Mouse (Mus musculus): ENCODE data around the gene Klhl23. TPM values are rescaled to one million over a fixed set of nuclear protein-coding genes. Genes with fewer than 3 reads are reported as not detected.
A peak's percentile ranks its signal among the peaks of the same experiment; 100 is the strongest.

Klhl23 gene
- polyA plus RNA-seq, 1 experiment from 2014 or later, result 25.1 TPM

DNA sequence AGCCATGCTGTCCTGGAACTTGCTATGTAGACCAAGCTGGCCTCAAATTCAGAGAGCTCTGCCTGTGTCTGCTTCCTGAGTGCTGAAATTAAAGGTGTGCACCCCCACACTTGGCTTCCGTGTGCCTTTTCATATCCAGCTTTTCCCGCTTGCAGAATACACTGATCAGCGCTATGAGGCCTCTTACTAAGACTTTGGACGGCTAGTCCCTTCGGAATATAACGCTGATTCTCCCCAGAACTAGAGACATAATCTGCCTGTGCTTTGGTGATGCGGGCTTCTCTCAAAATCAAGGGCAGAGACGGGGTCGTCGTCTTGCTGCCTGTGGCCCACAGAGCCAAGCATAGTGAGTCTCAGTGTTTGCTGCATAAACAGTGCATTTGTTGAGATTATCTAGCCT, 4.2 kb downstream of the Klhl23 start:
- no peak for TF ChIP-seq EP300 (optimal IDR thresholded peaks at IDR 0.05)
- no peak for TF ChIP-seq CTCF (IDR thresholded peaks at IDR 0.05; ENCODE audit: low read depth)
- Histone ChIP-seq H3K27me3 (ENCODE audit: control insufficient read depth, insufficient read depth, low read length) (no peaks in the 10 kb centered on the region), H3K27ac (replicated peaks) (peak overlapping the region; percentile 61; the same call in 1 of the 2 replicates), H3K4me2 (replicated peaks; ENCODE audit: low read depth) (no peak overlapping the region), H3K9ac (ENCODE audit: low read length) (no peak overlapping the region), H3K36me3 (ENCODE audit: control insufficient read depth, insufficient read depth, low read length) (no peaks in the 10 kb centered on the region), H3K4me1 (replicated peaks; ENCODE audit: control insufficient read depth, insufficient read depth) (no peaks in the 10 kb centered on the region; the same call in 1 of the 2 replicates), H3K4me3 (ENCODE audit: low read depth, low read length) (no peak overlapping the region), H3K9me3 (ENCODE audit: control insufficient read depth, low read length) (no peaks in the 10 kb centered on the region)
- ATAC-seq (ENCODE audit: low FRiP score, low TSS enrichment) (no peak), DNase-seq (ENCODE audit: low spot score) (no peak)
- 48% methylated on average over 10 of the region's 10 CpGs for WGBS

DNA sequence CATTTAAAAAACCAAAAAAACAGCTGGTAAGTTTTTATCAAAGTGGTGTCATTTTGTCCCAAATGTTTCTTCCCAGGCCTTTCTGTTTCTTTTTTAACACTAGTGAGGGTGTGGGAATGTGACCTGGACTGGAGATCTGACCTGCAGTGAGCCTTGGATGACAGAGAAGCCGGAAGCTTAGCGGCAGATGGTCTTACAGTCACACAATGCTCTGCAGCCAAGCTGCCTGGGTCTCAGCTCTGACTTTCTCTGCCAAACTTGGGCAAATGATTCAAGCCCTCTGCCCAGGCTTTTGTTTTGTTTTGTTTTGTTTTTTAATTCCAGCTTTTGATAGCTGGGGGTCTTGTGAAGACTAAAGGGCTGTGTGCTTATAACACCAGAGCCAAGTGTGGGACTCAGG, 4.6 kb downstream of the Klhl23 start:
- no peaks in the 10 kb centered on the region for H3K9me3 ChIP-seq (ENCODE audit: control insufficient read depth, low read length)
- no peak overlapping the region for H3K4me3 ChIP-seq (ENCODE audit: low read depth, low read length)
- no peak overlapping the region for H3K4me2 ChIP-seq (replicated peaks; ENCODE audit: low read depth)
- WGBS, result 52% methylated on average over 2 of the region's 2 CpGs
- no peak for ATAC-seq (ENCODE audit: low FRiP score, low TSS enrichment)
- no peaks in the 10 kb centered on the region for H3K27me3 ChIP-seq (ENCODE audit: control insufficient read depth, insufficient read depth, low read length)
- H3K4me1 ChIP-seq (replicated peaks; ENCODE audit: control insufficient read depth, insufficient read depth), result no peaks in the 10 kb centered on the region; the same call in 1 of the 2 replicates
- no peak overlapping the region; the same call in 1 of the 2 replicates for H3K27ac ChIP-seq (replicated peaks)
- H3K36me3 ChIP-seq (ENCODE audit: control insufficient read depth, insufficient read depth, low read length), result no peaks in the 10 kb centered on the region
- no peak for DNase-seq (ENCODE audit: low spot score)
- no peak for TF ChIP-seq CTCF (IDR thresholded peaks at IDR 0.05; ENCODE audit: low read depth)
- H3K9ac ChIP-seq (ENCODE audit: low read length), result no peak overlapping the region

DNA sequence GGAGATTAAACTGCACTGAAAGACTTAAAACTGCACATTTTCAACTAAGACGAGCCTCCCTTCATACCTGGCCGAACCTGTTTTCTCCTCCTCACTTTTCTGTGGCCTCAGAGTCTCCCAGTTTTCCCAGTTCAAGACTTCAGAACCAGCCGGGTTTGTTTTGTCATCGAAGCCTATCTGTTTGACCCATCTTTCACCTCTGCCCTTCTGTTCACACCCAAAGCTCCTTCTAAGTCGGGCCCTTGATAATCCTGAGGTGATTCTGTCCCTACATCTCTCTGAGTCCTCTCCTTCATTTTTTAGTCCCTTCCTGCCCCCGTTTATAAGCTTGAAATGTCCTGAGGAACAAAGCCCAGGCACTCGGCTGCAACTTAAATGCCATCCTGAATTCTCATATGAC, 6.3 kb downstream of the Klhl23 start:
- H3K27ac ChIP-seq (replicated peaks), result no peak overlapping the region
- H3K9ac ChIP-seq (ENCODE audit: low read length), result no peak overlapping the region
- DNase-seq (ENCODE audit: low spot score) (no peak), ATAC-seq (ENCODE audit: low FRiP score, low TSS enrichment) (no peak)
- H3K4me3 ChIP-seq (ENCODE audit: low read depth, low read length), result no peak overlapping the region
- TF ChIP-seq EP300 (optimal IDR thresholded peaks at IDR 0.05) (no peak), CTCF (IDR thresholded peaks at IDR 0.05; ENCODE audit: low read depth) (no peak)
- H3K9me3 ChIP-seq (ENCODE audit: control insufficient read depth, low read length), result no peaks in the 10 kb centered on the region
- no peaks in the 10 kb centered on the region; the same call in 1 of the 2 replicates for H3K4me1 ChIP-seq (replicated peaks; ENCODE audit: control insufficient read depth, insufficient read depth)
- no peaks in the 10 kb centered on the region for H3K36me3 ChIP-seq (ENCODE audit: control insufficient read depth, insufficient read depth, low read length)
- H3K4me2 ChIP-seq (replicated peaks; ENCODE audit: low read depth), result no peak overlapping the region
- H3K27me3 ChIP-seq (ENCODE audit: control insufficient read depth, insufficient read depth, low read length), result no peaks in the 10 kb centered on the region
- 30% methylated on average over 7 of the region's 7 CpGs for WGBS

DNA sequence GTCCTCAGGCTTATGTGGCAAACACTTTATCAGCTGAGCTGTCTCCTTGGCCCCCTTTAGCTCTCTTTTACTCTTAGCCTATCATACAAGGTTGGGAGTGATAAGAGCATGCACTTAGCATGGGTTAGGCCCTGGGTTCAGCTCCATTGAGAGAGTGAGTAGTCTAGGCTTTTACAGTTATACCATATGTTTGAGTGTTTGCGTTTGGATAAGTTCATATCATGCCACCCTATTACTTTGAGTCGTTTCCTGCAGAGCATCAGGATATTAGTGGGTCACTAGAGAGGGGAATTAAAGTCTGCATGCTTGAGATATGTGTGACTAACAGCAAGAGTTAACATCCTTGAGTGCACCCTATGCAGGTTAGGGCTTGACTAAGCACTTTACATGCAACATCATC, 7.9 kb downstream of the Klhl23 start:
- TF ChIP-seq EP300 (optimal IDR thresholded peaks at IDR 0.05) (no peak), CTCF (IDR thresholded peaks at IDR 0.05; ENCODE audit: low read depth) (no peak)
- H3K4me1 ChIP-seq (replicated peaks; ENCODE audit: control insufficient read depth, insufficient read depth), result no peaks in the 10 kb centered on the region
- H3K36me3 ChIP-seq (ENCODE audit: control insufficient read depth, insufficient read depth, low read length), result peaks cover 6% of the 10 kb centered on the region; the same call in 1 of the 2 replicates
- H3K4me3 ChIP-seq (ENCODE audit: low read depth, low read length), result no peak overlapping the region
- H3K27me3 ChIP-seq (ENCODE audit: control insufficient read depth, insufficient read depth, low read length), result no peaks in the 10 kb centered on the region
- H3K27ac ChIP-seq (replicated peaks), result no peak overlapping the region
- no peak overlapping the region for H3K4me2 ChIP-seq (replicated peaks; ENCODE audit: low read depth)
- 57% methylated on average over 2 of the region's 2 CpGs for WGBS
- H3K9ac ChIP-seq (ENCODE audit: low read length), result no peak overlapping the region
- DNase-seq (ENCODE audit: low spot score) (no peak), ATAC-seq (ENCODE audit: low FRiP score, low TSS enrichment) (no peak)
- H3K9me3 ChIP-seq (ENCODE audit: control insufficient read depth, low read length), result no peaks in the 10 kb centered on the region

DNA sequence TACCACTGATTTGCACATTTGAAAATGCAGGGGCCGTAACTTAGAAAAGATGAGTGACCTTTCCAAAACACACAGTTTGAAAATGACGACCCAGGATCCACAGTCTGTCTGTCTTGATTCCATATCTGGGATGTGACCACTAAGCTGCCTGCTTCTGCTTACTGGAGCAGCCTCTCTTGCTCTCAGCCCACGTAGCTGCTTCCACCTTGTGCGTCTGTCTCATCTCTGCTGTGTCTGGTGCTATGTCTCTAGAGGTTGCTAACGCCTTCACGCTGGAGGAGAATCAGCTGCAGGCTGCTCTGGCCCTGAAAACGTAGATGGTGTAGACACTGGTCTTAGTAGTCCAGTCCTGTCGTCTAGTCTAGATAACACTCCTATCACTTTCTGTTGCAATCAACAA, 8.4 kb downstream of the Klhl23 start:
- 89% methylated on average over 8 of the region's 8 CpGs for WGBS

DNA sequence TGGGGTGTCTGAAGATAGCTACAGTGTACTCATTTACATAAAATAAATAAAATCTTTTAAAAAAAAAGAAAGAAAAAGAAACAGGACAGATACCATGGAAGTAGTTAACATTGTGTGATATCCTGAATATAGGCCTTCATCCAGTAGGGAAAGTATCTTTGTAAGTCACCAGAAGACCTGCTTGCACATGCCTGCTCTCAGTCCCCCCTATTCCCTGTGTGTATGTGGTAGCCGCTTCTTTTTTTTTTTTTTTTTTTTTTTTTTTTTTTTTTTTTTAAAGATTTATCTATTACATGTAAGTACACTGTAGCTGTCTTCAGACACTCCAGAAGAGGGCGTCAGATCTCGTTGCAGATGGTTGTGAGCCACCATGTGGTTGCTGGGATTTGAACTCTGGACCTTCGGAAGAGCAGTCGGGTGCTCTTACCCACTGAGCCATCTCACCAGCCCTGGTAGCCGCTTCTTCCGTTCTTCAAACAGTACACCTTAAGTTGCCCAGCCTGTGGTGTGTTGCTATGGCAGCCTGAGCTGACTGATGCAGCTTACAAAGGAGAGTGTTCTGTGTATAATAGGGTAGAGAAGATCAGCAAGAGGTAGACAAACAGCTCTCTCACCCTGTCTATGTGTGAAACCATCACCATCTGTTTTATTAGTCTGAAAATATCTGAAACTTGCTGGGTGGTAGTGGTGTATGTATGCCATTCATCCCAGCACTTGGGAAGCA, 15.7 kb downstream of the Klhl23 start:
- H3K4me3 ChIP-seq (ENCODE audit: low read depth, low read length), result no peak overlapping the region
- no peak overlapping the region for H3K27ac ChIP-seq (replicated peaks)
- DNase-seq (ENCODE audit: low spot score) (no peak), ATAC-seq (ENCODE audit: low FRiP score, low TSS enrichment) (no peak)
- no peaks in the 10 kb centered on the region for H3K9me3 ChIP-seq (ENCODE audit: control insufficient read depth, low read length)
- WGBS, result 72% methylated on average over 7 of the region's 7 CpGs
- no peak overlapping the region for H3K4me2 ChIP-seq (replicated peaks; ENCODE audit: low read depth)
- TF ChIP-seq CTCF (IDR thresholded peaks at IDR 0.05; ENCODE audit: low read depth), result no peak
- no peak for TF ChIP-seq EP300 (optimal IDR thresholded peaks at IDR 0.05)
- no peaks in the 10 kb centered on the region for H3K4me1 ChIP-seq (replicated peaks; ENCODE audit: control insufficient read depth, insufficient read depth)
- no peaks in the 10 kb centered on the region for H3K27me3 ChIP-seq (ENCODE audit: control insufficient read depth, insufficient read depth, low read length)
- peaks cover 6% of the 10 kb centered on the region; the same call in 1 of the 2 replicates for H3K36me3 ChIP-seq (ENCODE audit: control insufficient read depth, insufficient read depth, low read length)
- H3K9ac ChIP-seq (ENCODE audit: low read length), result no peak overlapping the region

More for the DNA sequence above, 8.4 kb downstream of the Klhl23 start:
- TF ChIP-seq CTCF (IDR thresholded peaks at IDR 0.05; ENCODE audit: low read depth) (no peak), EP300 (optimal IDR thresholded peaks at IDR 0.05) (no peak)
- DNase-seq (ENCODE audit: low spot score) (no peak), ATAC-seq (ENCODE audit: low FRiP score, low TSS enrichment) (no peak)
- Histone ChIP-seq H3K9ac (ENCODE audit: low read length) (no peak overlapping the region), H3K27ac (replicated peaks) (no peak overlapping the region), H3K36me3 (ENCODE audit: control insufficient read depth, insufficient read depth, low read length) (peaks cover 6% of the 10 kb centered on the region; the same call in 1 of the 2 replicates), H3K9me3 (ENCODE audit: control insufficient read depth, low read length) (no peaks in the 10 kb centered on the region), H3K4me2 (replicated peaks; ENCODE audit: low read depth) (no peak overlapping the region), H3K27me3 (ENCODE audit: control insufficient read depth, insufficient read depth, low read length) (no peaks in the 10 kb centered on the region), H3K4me1 (replicated peaks; ENCODE audit: control insufficient read depth, insufficient read depth) (no peaks in the 10 kb centered on the region), H3K4me3 (ENCODE audit: low read depth, low read length) (no peak overlapping the region)
